Mouse (Mus musculus) CH12.LX (cell line): ENCODE data around the gene Taf5l. TPM values are rescaled to one million over a fixed set of nuclear protein-coding genes. Genes with fewer than 3 reads are reported as not detected.

Experiments used
- DNase-seq: peaks from one replicate; pipeline ENCODE4 v3.0.0-alpha.2; 2013; ENCODE audit errors: extremely low read depth
- H3K27ac ChIP-seq: 2 replicates; pipeline ENCODE4 v1.5.1; 2012; ENCODE audit warnings: low read depth, mild to moderate bottlenecking, control low read depth, moderate library complexity; ENCODE audit not compliant: insufficient read depth
- H3K27me3 ChIP-seq: replicated peaks from 2 replicates; pipeline ENCODE3; 2012; ENCODE audit warnings: inconsistent platforms
- H3K36me3 ChIP-seq, 2 experiments: replicated peaks in 1 of 2; 2 replicates each; pipeline versions ENCODE3 to v1.6.1; 2012; ENCODE audit warnings: inconsistent platforms in 1 of 2, low read length in 1 of 2, mild to moderate bottlenecking in 1 of 2, mixed read lengths in 1 of 2, moderate library complexity in 1 of 2; ENCODE audit not compliant: control insufficient read depth in 1 of 2, insufficient read depth in 1 of 2
- H3K4me1 ChIP-seq, 2 experiments: 2 replicates each; pipeline ENCODE4 v1.6.1; 2012; ENCODE audit warnings: inconsistent platforms in 1 of 2, moderate library complexity in 1 of 2; ENCODE audit not compliant: insufficient read depth in 2 of 2, control insufficient read depth in 1 of 2
- H3K4me2 ChIP-seq: 2 replicates; pipeline ENCODE4 v1.6.1; 2012; ENCODE audit warnings: low read depth, mild to moderate bottlenecking, control low read depth; ENCODE audit not compliant: poor library complexity, insufficient read depth, severe bottlenecking
- H3K4me3 ChIP-seq, 3 experiments: fragments of 150-350 bp in 1 of 3; sonication (generic) in 1 of 3; replicated peaks in 1 of 3; 2 replicates each; pipeline versions ENCODE3 to v1.5.1; 2011 to 2012; ENCODE audit warnings: low read depth in 2 of 3, low read length in 2 of 3, mild to moderate bottlenecking in 2 of 3, moderate library complexity in 2 of 3, control low read depth in 1 of 3, improper control_type of control experiment in 1 of 3, inconsistent platforms in 1 of 3, mixed read lengths in 1 of 3; ENCODE audit not compliant: poor library complexity in 1 of 3
- H3K79me2 ChIP-seq: replicated peaks from 2 replicates; pipeline ENCODE4 v1.6.1; 2012; ENCODE audit warnings: mild to moderate bottlenecking, moderate library complexity; ENCODE audit not compliant: control insufficient read depth, poor library complexity, insufficient read depth, severe bottlenecking; ENCODE audit errors: extremely low read depth
- H3K9ac ChIP-seq: 2 replicates; pipeline ENCODE4 v1.6.1; 2012; ENCODE audit warnings: low read depth, mild to moderate bottlenecking, control low read depth, moderate library complexity; ENCODE audit not compliant: insufficient read depth
- H3K9me3 ChIP-seq: replicated peaks from 2 replicates; pipeline ENCODE3; 2012; ENCODE audit warnings: low read length, inconsistent platforms, mixed read lengths
- BHLHE40 ChIP-seq: IDR thresholded peaks from 2 replicates; pipeline ENCODE4 v1.6.1; 2011; ENCODE audit warnings: mild to moderate bottlenecking, low read depth, low read length, improper control_type of control experiment
- CHD1 ChIP-seq: IDR thresholded peaks from 2 replicates; pipeline ENCODE4 v1.6.1; 2012; ENCODE audit warnings: low read depth, low read length, improper control_type of control experiment, inconsistent platforms
- CHD2 ChIP-seq: IDR thresholded peaks from 2 replicates; pipeline ENCODE4 v1.6.1; 2011; ENCODE audit warnings: low read length, improper control_type of control experiment
- ELF1 ChIP-seq: IDR thresholded peaks from 2 replicates; pipeline ENCODE4 v1.6.1; 2014; ENCODE audit warnings: low read depth, mild to moderate bottlenecking, inconsistent platforms, low read length, improper control_type of control experiment
- ETS1 ChIP-seq: conservative IDR thresholded peaks from 2 replicates; pipeline ENCODE4 v1.6.1; 2012; ENCODE audit warnings: low read depth, mild to moderate bottlenecking, inconsistent platforms, low read length, improper control_type of control experiment, moderate library complexity
- GABPA ChIP-seq: IDR thresholded peaks from 2 replicates; pipeline ENCODE4 v1.6.1; 2012; ENCODE audit warnings: low read depth, low read length, improper control_type of control experiment, inconsistent platforms; ENCODE audit not compliant: insufficient replicate concordance
- HCFC1 ChIP-seq: IDR thresholded peaks from 2 replicates; pipeline ENCODE4 v1.6.1; 2012; ENCODE audit warnings: low read depth, mild to moderate bottlenecking, inconsistent platforms, low read length, improper control_type of control experiment
- IRF4 ChIP-seq: IDR thresholded peaks from 2 replicates; pipeline ENCODE4 v1.6.1; 2014; ENCODE audit warnings: low read depth, mild to moderate bottlenecking, inconsistent platforms, low read length, improper control_type of control experiment
- KAT2A ChIP-seq: IDR thresholded peaks from 2 replicates; pipeline ENCODE4 v1.6.1; 2012; ENCODE audit warnings: low read length, improper control_type of control experiment, inconsistent platforms; ENCODE audit not compliant: insufficient replicate concordance
- MAFK ChIP-seq: IDR thresholded peaks from 2 replicates; pipeline ENCODE4 v1.6.1; 2011; ENCODE audit warnings: low read length, improper control_type of control experiment; ENCODE audit not compliant: insufficient replicate concordance
- MAZ ChIP-seq: IDR thresholded peaks from 2 replicates; pipeline ENCODE4 v1.6.1; 2012; ENCODE audit warnings: low read depth, mild to moderate bottlenecking, inconsistent platforms, low read length, improper control_type of control experiment, moderate library complexity
- MEF2A ChIP-seq: IDR thresholded peaks from 2 replicates; pipeline ENCODE4 v1.6.1; 2014; ENCODE audit warnings: low read depth, mild to moderate bottlenecking, inconsistent platforms, low read length, improper control_type of control experiment, borderline replicate concordance
- MXI1 ChIP-seq: IDR thresholded peaks from 2 replicates; pipeline ENCODE4 v1.6.1; 2011; ENCODE audit warnings: mild to moderate bottlenecking, low read depth, low read length, improper control_type of control experiment
- MYC ChIP-seq: IDR thresholded peaks from 2 replicates; pipeline ENCODE4 v1.6.1; 2011; ENCODE audit warnings: low read depth, mild to moderate bottlenecking, improper control_type of control experiment, low read length
- NELFE ChIP-seq: IDR thresholded peaks from 2 replicates; pipeline ENCODE4 v1.6.1; 2011; ENCODE audit warnings: low read depth, low read length, improper control_type of control experiment
- POLR2A ChIP-seq: IDR thresholded peaks from 2 replicates; pipeline ENCODE4 v1.6.1; 2011; ENCODE audit warnings: low read depth, mild to moderate bottlenecking, improper control_type of control experiment, low read length
- POLR2AphosphoS2 ChIP-seq: IDR thresholded peaks from 2 replicates; pipeline ENCODE4 v1.6.1; 2011; ENCODE audit warnings: low read depth, low read length, improper control_type of control experiment
- SIN3A ChIP-seq: IDR thresholded peaks from 2 replicates; pipeline ENCODE4 v1.6.1; 2012; ENCODE audit warnings: low read length, improper control_type of control experiment, inconsistent platforms
- UBTF ChIP-seq: IDR thresholded peaks from 2 replicates; pipeline ENCODE4 v1.6.1; 2012; ENCODE audit warnings: low read depth, mild to moderate bottlenecking, inconsistent platforms, low read length, improper control_type of control experiment, moderate library complexity
- USF1 ChIP-seq: IDR thresholded peaks from 2 replicates; pipeline ENCODE4 v1.6.1; 2014; ENCODE audit warnings: low read depth, mild to moderate bottlenecking, inconsistent platforms, low read length, improper control_type of control experiment
- USF2 ChIP-seq: conservative IDR thresholded peaks from 2 replicates; pipeline ENCODE4 v1.6.1; 2011; ENCODE audit warnings: low read depth, low read length, improper control_type of control experiment
- ZKSCAN1 ChIP-seq: IDR thresholded peaks from 2 replicates; pipeline ENCODE4 v1.6.1; 2012; ENCODE audit warnings: low read depth, inconsistent platforms, low read length, improper control_type of control experiment, borderline replicate concordance
- ZNF384 ChIP-seq: IDR thresholded peaks from 2 replicates; pipeline ENCODE4 v1.6.1; 2012; ENCODE audit warnings: low read depth, low read length, improper control_type of control experiment, inconsistent platforms
- dilution Hi-C: fragments of 300-500 bp; cut with MboI; formaldehyde crosslinking; loops from 2 replicates; pipeline ENCODE4 v1.14.3; 2020; ENCODE audit warnings: low sequenced_read_pairs; ENCODE audit not compliant: extremely low pct_unique_long_range_greater_than_20kb, extremely low pct_ligation_motif_present
- in situ Hi-C: fragments of 300-500 bp; cut with MboI; formaldehyde crosslinking; loops from 3 replicates; pipeline ENCODE4 v1.14.3; 2019; ENCODE audit warnings: low sequenced_read_pairs, low pct_ligation_motif_present, low pct_unique_long_range_greater_than_20kb, mixed read lengths
- polyA plus RNA-seq: library from polyadenylated mRNA; unstranded; fragments of >175 nt; gene quantifications from 2 replicates; pipeline ENCODE4 v1.2.1, GENCODE M21; 2012; ENCODE audit warnings: low read depth; ENCODE audit not compliant: insufficient read length
- total RNA-seq, 2 experiments: library from RNA; depleted of rRNA; stranded (reverse); fragments of 300-350 nt in 1 of 2; fragments of >200 nt in 1 of 2; gene quantifications; 2 replicates each; pipeline ENCODE4 v1.2.3; 2012 to 2014

The Taf5l gene
- total and polyA plus RNA-seq, 3 experiments, result 54.2 to 75.8 (median 63.0) TPM

DNA sequence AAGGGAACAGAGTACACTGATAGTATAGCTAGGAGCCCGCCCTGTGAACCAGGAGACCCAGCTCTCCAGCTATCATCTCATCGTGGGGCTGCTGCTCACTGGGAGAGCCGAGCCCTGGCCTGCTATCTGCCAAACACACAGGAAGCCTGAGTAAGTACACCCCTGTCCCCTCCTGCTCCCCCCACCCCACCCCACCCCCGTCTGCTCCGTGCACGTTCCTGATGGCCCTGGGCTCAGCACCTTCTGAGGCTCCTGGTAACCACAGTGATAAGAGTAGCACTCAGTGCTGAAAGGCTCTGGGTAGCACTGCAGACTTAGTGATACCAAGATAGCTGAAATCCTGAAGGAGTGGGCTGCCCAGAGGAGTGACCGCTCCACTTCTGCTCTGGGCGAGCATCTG lies 42.3 kb downstream of the Taf5l start:
- no peak overlapping the region for H3K4me3 ChIP-seq
- no peak for TF ChIP-seq ELF1
- TF ChIP-seq MAFK, result no peak
- no peak for TF ChIP-seq CHD1
- no peak for TF ChIP-seq MXI1
- no peak for TF ChIP-seq GABPA
- TF ChIP-seq POLR2A, result no peak
- no peak for TF ChIP-seq MYC
- no peak overlapping the region for H3K27ac ChIP-seq
- no peak for DNase-seq
- peaks cover 0 to 10% of the 10 kb centered on the region in 2 experiments for H3K36me3 ChIP-seq
- no peaks in the 10 kb centered on the region for H3K9me3 ChIP-seq
- peaks cover 0 to 34% of the 10 kb centered on the region in 2 experiments; a peak in 3 of 4 replicates for H3K4me1 ChIP-seq
- no peaks in the 10 kb centered on the region for H3K79me2 ChIP-seq
- dilution Hi-C loops, result no loop called here
- no peak overlapping the region for H3K4me2 ChIP-seq
- no peaks in the 10 kb centered on the region for H3K27me3 ChIP-seq
- H3K9ac ChIP-seq, result no peak overlapping the region
- in situ Hi-C loops, result no loop called here

DNA sequence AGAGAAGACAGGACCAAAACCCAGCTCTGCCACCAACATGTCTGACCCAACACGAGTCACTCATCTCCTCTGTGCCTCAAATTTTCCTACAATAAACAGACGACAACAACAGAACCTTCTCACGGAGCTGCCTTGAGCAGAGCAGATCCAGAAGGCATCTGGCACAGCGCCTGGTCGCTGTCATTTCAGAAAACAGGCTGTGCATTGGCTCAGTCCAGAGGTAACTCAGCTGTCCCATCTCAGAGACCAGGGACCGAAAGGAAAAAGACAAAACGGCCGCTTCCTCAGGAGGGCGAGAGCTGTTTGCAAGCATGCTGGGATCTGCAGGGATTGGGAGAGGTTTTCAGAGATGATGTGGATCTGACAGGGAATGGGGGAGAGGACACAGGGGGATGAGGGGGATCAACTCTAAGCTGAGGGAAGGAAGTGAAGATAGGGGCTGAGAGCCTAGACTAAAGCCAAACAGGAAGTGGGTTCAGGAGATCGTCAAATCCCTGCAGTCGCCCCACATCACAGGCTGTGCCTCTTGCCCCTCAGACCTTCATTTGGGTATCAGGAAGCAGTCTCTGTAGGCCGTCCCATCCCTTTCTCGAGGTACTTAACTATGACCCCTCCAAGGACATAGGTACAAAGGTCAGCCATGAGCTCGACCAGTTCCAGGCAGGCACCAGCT lies 42.9 kb downstream of the Taf5l start:
- Histone ChIP-seq H3K4me1 (peaks cover 0 to 28% of the 10 kb centered on the region in 2 experiments; a peak in 3 of 4 replicates), H3K27ac (no peak overlapping the region), H3K36me3 (peaks cover 0 to 13% of the 10 kb centered on the region in 2 experiments), H3K9me3 (no peaks in the 10 kb centered on the region), H3K79me2 (no peaks in the 10 kb centered on the region), H3K27me3 (no peaks in the 10 kb centered on the region), H3K4me2 (no peak overlapping the region), H3K4me3 (no peak overlapping the region), H3K9ac (no peak overlapping the region)
- dilution Hi-C loops (no loop called here), in situ Hi-C loops (no loop called here)
- TF ChIP-seq MEF2A, result no peak
- no peak for TF ChIP-seq POLR2AphosphoS2
- TF ChIP-seq NELFE, result no peak
- DNase-seq, result no peak

DNA sequence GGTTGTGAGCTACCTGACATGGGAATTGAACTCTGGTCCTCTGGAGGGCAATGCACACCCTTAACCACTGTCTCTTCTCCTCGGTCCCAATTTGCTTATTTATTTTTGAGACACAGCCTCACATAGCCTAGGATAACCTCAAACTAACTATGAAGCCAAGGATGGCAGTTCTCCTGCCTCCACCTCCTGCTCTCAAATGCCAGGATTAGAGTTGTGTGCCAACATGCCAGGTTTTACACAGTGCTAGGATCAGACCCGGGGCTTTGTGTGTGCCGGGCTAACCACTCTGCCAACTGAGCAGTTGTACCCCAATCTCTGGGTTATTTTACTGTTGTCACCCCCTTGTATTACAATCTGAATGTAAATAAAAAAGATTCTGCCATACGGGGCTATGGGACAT lies 43.7 kb downstream of the Taf5l start:
- H3K36me3 ChIP-seq, result peaks cover 0 to 14% of the 10 kb centered on the region in 2 experiments
- DNase-seq, result no peak
- peaks cover 0 to 28% of the 10 kb centered on the region in 2 experiments; a peak in 3 of 4 replicates for H3K4me1 ChIP-seq
- H3K4me3 ChIP-seq, result no peak overlapping the region
- TF ChIP-seq GABPA (no peak), UBTF (no peak), ZNF384 (no peak), HCFC1 (no peak), MAFK (no peak), POLR2AphosphoS2 (no peak), KAT2A (no peak), USF2 (no peak), ZKSCAN1 (no peak), MAZ (no peak), CHD2 (no peak), SIN3A (no peak), ETS1 (no peak), NELFE (no peak), BHLHE40 (no peak), IRF4 (no peak), USF1 (no peak), CHD1 (no peak)
- no peak overlapping the region for H3K27ac ChIP-seq
- H3K27me3 ChIP-seq, result no peaks in the 10 kb centered on the region
- no peaks in the 10 kb centered on the region for H3K9me3 ChIP-seq
- no peak overlapping the region for H3K9ac ChIP-seq
- H3K79me2 ChIP-seq, result no peaks in the 10 kb centered on the region
- in situ Hi-C loops, result no loop called here
- dilution Hi-C loops, result no loop called here
- H3K4me2 ChIP-seq, result no peak overlapping the region
